Mouse (Mus musculus): Measurements from ENCODE around the gene Rexo4. TPM values are rescaled to one million over a fixed set of nuclear protein-coding genes. Genes with fewer than 3 reads are reported as not detected.
A peak's percentile ranks its signal among the peaks of the same experiment; 100 is the strongest.

Rexo4 gene
- total RNA-seq, 2 experiments from 2014 or later = 57.4 to 62.2 TPM

DNA sequence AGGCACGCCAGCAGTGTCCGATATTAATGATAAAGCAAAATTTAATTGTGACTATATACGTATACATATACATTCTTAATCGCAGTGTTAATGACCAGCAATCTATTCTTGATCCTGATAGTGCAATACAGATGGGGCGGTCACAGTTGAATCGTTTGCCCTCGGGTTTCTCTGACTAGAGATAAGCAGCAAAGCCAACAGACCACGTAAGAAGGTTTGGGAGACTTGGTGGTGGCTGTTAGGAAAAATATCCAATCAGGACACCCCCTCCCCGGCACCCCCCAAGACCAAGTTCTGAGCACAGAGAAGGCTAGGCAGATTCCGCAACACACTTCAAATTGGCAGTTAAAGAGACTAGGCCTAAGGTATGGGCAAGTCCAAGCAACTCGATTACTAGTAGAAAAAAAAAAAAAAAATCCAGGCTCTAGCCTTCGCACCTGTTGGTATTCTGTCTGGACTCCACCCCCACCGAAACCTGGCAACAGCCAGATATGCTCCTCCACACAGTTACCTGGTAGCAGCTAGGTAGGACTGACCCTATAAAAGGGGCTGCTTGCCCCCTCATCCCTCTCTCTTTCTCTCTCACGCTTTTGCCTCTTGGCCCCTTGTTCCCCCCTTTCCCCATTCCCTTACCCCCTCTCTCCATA, 661 bp upstream of the Rexo4 start:
- Histone ChIP-seq H3K27ac (peak overlapping the region; percentile 98), H3K4me3 (peak overlapping the region; percentile 72)
- no peak for TF ChIP-seq CTCF (conservative IDR thresholded peaks at IDR 0.05)
- DNase-seq (ENCODE audit: low spot score in 2 of 2) = peak in 1 of 2 experiments; percentile 13

DNA sequence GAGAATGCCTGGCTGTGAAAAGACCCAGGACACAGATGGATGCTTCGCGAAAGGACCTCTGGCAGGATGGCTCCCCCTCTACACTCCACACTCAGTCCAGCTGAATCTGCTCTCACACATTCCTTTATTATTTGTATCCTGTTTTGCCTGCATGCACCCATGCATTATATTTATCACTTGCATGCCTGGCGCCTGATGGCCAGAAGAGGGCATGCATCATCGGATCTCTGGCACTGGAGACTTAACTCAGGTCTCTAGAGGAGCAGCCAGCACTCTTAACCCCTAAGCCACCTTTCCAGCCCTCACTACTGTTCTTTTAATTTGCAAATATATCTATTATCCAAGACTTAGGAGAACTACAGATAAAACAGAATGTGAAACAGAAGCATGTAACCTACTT, 3.4 kb downstream of the Rexo4 start:
- no peak for DNase-seq (ENCODE audit: low spot score in 2 of 2)
- no peak overlapping the region for H3K27ac ChIP-seq
- TF ChIP-seq CTCF (conservative IDR thresholded peaks at IDR 0.05) = peak; percentile 67

DNA sequence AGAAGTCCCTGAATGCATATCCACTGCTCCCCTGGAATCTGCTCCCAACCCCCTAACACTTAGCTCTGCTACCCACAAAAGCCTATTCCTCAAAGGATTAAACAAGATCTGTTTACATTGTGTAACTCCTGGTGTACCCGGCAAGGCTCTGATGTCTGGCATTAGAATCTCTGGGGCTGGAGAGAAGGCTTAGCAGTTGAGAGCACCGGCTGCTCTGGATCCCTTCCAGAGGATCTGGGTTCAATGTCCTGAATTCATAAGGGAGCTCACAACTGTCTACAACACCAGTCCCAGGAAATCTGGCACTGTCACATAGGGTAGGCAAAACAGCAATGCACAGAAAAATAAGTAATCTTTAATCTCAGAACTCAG, 6.7 kb downstream of the Rexo4 start:
- H3K27ac ChIP-seq = no peak overlapping the region
- no peak overlapping the region for H3K4me3 ChIP-seq
- no peak for DNase-seq (ENCODE audit: low spot score in 2 of 2)
- no peak for TF ChIP-seq CTCF (conservative IDR thresholded peaks at IDR 0.05)

More for the DNA sequence above, 3.4 kb downstream of the Rexo4 start:
- no peak overlapping the region for H3K4me3 ChIP-seq

DNA sequence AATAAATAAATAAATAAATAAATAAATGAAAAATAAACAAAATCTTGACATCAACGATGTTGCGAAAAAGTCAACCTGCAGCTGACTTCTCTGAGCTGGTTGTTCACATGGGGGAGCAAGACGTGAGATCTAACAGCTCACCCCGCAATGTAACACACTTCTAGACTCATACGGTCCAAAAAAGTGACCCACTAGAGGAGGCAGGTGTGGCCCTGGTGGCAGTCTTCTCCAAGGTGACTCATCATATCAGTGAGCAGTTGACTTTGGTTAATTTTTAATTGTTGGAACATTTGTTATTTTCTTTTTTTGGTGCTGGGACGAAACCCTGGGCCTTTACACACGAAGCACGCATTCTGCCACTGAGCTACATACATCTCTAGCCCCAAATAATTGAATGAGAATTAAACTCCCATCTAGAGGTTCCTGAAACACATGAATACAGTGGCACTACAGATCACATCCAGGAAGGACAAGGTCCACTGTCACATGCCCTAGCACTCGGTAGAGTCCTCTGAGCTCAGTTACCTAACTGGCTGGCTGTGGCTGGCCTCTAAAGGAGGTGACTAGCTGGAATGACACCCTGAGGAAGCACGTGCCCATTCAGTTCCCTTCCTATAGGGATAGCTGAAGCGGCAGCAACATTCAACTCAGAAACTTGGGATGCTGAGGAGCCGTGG, 7.2 kb downstream of the Rexo4 start:
- Histone ChIP-seq H3K4me3 (no peak overlapping the region), H3K27ac (no peak overlapping the region)
- DNase-seq (ENCODE audit: low spot score in 2 of 2) = no peak
- no peak for TF ChIP-seq CTCF (conservative IDR thresholded peaks at IDR 0.05)

DNA sequence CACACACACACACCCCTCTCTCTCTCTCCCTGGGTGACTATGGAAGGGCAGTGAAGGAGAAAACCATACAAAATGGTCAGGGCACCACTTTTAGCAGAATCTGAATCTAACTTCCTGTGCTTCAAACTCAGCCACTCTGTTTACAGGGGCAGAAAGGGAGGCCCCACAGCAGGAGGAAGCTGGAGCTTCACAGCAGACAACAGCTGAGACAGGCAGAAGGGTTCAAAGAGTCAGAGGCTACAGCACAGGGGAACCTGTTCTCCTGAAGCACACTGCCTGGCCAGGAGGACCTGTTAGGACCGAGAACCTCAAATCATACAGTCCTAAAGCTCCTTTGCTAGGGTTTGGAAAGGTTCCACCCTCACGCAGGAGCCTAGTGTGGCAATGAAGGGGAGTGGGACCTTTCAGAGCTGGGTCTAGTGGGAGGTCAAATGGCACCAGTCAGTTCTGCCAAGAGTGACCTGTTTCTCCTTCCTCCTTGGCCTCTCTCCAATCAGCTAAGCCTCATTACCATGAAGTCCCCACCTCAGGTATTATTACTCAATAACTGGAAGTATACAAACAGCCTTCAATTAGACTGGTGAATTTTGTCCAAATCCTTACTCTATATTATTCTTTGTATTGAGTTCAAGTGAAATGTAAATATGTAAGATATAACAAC, 9.3 kb downstream of the Rexo4 start:
- Histone ChIP-seq H3K4me3 (no peak overlapping the region), H3K27ac (no peak overlapping the region)
- TF ChIP-seq CTCF (conservative IDR thresholded peaks at IDR 0.05) = no peak
- no peak for DNase-seq (ENCODE audit: low spot score in 2 of 2)

DNA sequence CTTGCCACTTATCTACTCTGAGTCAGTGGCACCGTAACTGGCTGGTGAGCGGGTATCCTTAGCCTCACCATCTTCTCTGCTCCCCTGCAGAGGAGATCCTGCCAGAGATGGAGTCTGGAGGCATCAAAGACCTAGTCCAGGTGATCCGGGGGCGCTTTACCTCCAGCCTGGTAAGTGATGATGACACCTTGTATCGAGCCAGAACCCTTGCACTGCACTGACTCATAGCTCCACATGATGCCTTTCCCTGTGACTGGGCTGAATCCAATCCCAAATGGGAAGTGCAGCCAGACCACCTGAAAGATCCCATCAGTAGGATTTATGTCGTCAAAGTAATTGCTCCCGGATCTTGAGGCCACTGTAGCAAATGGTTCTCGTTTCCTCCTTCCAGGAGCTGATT, 11.3 kb downstream of the Rexo4 start:
- Histone ChIP-seq H3K27ac (no peak overlapping the region), H3K4me3 (no peak overlapping the region)
- TF ChIP-seq CTCF (conservative IDR thresholded peaks at IDR 0.05) = no peak
- DNase-seq (ENCODE audit: low spot score in 2 of 2) = no peak

DNA sequence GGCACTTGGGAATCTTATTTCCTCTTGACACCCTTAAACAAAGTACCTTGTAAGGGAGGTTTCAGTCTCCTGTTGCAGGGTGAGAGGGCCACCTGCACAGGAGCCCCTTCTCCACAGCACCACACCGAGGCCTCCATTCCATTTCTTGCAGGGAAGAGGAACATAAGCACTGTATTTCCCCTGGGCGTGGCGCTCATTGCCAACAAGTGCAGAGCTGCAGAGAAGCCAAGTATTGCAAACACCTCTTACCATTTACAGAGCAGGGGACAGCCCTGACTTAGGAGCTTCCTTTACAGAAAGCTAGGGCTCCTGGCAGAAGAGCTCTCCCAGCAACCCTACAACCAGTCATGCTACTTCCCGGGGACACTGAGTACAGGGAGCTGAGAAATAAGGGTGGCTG, 12.0 kb downstream of the Rexo4 start:
- DNase-seq (ENCODE audit: low spot score in 2 of 2) = no peak
- Histone ChIP-seq H3K27ac (no peak overlapping the region), H3K4me3 (no peak overlapping the region)
- TF ChIP-seq CTCF (conservative IDR thresholded peaks at IDR 0.05) = no peak

DNA sequence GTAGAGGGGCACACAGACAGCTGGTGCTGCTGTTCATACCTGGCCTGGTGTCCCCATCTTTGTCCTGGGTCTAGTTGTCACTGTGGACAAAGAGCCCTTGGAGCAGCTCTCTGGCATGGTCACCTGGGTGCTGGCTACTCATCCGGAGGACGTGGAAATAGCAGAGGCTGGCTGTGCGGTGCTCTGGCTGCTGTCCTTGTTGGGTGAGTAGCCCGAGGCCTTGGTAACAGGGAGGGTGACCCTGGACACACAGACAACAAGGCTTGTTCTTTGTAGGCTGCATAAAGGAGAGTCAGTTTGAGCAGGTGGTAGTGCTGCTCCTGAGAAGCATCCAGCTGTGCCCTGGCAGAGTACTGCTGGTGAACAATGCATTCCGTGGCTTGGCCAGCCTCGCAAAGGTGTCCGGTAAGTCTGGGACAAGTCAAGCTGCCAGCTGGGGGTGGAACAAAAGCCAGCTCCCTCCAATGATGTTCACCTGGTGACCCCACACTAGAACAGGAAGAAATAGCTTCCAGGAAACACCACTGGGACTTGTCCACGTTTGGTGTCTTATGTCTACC, 12.8 kb downstream of the Rexo4 start:
- no peak for TF ChIP-seq CTCF (conservative IDR thresholded peaks at IDR 0.05)
- Histone ChIP-seq H3K27ac (no peak overlapping the region), H3K4me3 (no peak overlapping the region)
- DNase-seq (ENCODE audit: low spot score in 2 of 2) = no peak

DNA sequence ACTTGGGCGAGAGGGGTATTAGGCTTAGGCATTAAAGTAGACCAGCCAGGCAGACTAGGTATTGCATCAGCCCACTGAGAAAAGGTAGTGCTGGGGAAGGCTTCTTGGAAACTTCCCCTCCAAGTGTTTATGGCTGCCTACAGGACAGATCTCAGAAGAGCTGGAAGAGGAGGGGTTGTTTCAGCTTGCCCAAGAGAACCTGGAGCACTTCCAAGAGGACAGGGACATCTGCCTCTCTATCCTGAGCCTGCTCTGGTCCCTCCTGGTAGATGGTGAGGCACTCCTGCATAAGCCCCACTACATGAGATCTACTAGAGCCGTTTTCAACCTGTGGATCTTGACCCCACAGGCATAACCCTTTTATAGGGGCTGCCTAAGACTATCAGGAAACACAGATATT, 13.8 kb downstream of the Rexo4 start:
- H3K27ac ChIP-seq = no peak overlapping the region
- H3K4me3 ChIP-seq = no peak overlapping the region
- TF ChIP-seq CTCF (conservative IDR thresholded peaks at IDR 0.05) = no peak
- DNase-seq (ENCODE audit: low spot score in 2 of 2) = no peak

DNA sequence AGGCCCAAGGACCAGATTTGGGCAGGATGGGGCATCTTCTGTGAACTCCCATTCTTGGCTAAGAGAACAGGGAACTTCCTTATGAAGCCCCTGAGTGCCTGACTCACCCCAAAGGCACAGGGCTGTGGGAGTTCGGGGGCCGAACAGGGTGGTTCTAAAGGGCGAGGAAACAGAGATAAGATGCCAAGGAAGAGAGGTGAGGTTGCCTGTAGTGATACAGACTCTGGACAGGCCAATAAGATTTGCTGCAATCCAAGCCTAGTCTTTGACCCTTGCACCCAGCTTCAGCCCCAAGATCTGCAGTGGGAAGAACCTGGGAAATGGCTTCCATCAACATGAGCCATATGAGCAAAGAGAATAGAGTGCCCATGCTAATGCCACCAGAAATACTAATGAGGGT, 20.9 kb downstream of the Rexo4 start:
- TF ChIP-seq CTCF (conservative IDR thresholded peaks at IDR 0.05) = no peak
- H3K27ac ChIP-seq = no peak overlapping the region
- DNase-seq (ENCODE audit: low spot score in 2 of 2) = no peak

DNA sequence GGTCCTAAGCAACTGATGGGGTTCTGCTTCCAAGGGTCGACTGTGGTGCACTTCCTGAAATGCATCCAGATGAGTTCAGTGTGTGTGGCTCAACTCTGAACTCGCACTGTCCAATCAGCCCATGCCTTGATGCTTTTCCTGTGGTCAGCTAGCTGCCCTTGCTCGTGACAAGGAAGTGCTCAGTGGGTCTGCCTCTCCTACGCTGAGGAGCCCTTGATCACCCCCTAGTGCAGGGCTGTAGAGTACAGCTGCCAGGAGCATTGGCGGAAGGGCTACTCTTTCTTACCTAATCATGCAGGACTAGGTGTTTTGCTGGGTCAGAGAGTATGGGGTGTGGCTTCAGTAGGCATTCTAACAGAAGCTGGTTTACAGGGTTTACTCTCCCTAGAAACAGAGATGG, 22.6 kb downstream of the Rexo4 start:
- H3K4me3 ChIP-seq = no peak overlapping the region
- peak; percentile 35 for TF ChIP-seq CTCF (conservative IDR thresholded peaks at IDR 0.05)
- no peak for DNase-seq (ENCODE audit: low spot score in 2 of 2)
- no peak overlapping the region for H3K27ac ChIP-seq

More for the DNA sequence above, 20.9 kb downstream of the Rexo4 start:
- H3K4me3 ChIP-seq = no peak overlapping the region

DNA sequence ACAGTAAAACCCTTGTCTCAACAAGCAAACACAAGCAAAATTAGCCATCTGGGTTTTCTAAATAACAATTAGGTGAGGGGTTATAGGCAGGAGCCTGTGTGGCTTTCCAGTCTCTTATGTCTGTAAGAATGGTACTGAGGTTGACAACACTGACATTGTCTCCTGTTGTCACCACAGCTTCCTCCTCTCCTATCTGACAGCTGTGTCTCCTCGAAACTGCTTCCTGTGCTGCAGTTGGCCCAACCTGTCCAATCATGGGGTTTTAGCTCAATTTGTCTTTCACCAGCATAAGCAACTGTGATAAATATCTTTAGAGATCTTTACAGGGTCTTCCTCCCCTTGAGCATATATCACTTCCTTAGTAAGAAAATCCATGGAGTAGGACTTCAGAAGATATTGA, 27.8 kb downstream of the Rexo4 start:
- Histone ChIP-seq H3K4me3 (no peak overlapping the region), H3K27ac (no peak overlapping the region)
- no peak for DNase-seq (ENCODE audit: low spot score in 2 of 2)
- no peak for TF ChIP-seq CTCF (conservative IDR thresholded peaks at IDR 0.05)

DNA sequence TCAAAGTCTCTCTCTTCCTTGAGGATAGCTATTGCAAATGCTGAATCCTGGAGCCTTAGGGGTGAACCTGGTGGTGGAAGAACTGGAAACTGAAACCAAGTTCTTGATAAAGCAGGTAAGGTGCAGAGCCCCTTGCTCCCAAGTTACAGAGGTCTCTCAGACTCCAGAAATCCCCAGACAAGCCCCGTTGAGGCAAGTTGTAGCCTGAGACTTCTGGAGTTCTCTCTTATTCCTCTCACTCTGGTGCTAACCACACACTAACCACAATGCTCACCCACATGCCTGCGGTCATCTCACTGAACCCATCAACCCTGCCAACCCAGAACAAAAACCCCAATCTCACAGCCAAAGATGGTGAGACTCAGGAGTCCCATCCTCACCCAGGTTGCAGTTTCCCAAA, 28.9 kb downstream of the Rexo4 start:
- no peak overlapping the region for H3K27ac ChIP-seq
- no peak for TF ChIP-seq CTCF (conservative IDR thresholded peaks at IDR 0.05)
- DNase-seq (ENCODE audit: low spot score in 2 of 2) = no peak

More for the DNA sequence above, 28.9 kb downstream of the Rexo4 start:
- H3K4me3 ChIP-seq = no peak overlapping the region

Measured in layer of hippocampus, adult 2 months (tissue).